Mouse (Mus musculus) intestine, embryonic 15.5 days (tissue): ENCODE results near the gene Chd1. TPM values are rescaled to one million over a fixed set of nuclear protein-coding genes. Genes with fewer than 3 reads are reported as not detected.

ENCODE experiments used
- ATAC-seq: fragments of 200-750 bp; cut with Nextera tagmentation; 2 replicates; pipeline ENCODE4 v1.8.0; 2017; ENCODE audit warnings: moderate TSS enrichment, moderate library complexity
- H3K27ac ChIP-seq: fragments of 300-500 bp; sonication (generic); 2 replicates; pipeline ENCODE4 v1.5.1; 2015; ENCODE audit warnings: mild to moderate bottlenecking, inconsistent platforms
- H3K27me3 ChIP-seq: fragments of 300-500 bp; sonication (generic); replicated peaks from 2 replicates; pipeline ENCODE4 v1.6.1; 2015; ENCODE audit warnings: inconsistent platforms
- H3K36me3 ChIP-seq: fragments of 300-500 bp; sonication (generic); 2 replicates; pipeline ENCODE4 v1.6.1; 2015; ENCODE audit warnings: inconsistent platforms
- H3K4me1 ChIP-seq: fragments of 300-500 bp; sonication (generic); replicated peaks from 2 replicates; pipeline ENCODE4 v1.6.1; 2015; ENCODE audit warnings: inconsistent platforms
- H3K4me2 ChIP-seq: fragments of 300-500 bp; sonication (generic); replicated peaks from 2 replicates; pipeline ENCODE4 v1.6.1; 2015; ENCODE audit warnings: mild to moderate bottlenecking, inconsistent platforms
- H3K4me3 ChIP-seq: fragments of 300-500 bp; sonication (generic); replicated peaks from 2 replicates; pipeline ENCODE4 v1.5.1; 2015; ENCODE audit warnings: inconsistent platforms
- H3K9ac ChIP-seq: fragments of 300-500 bp; sonication (generic); 2 replicates; pipeline ENCODE4 v1.6.1; 2015; ENCODE audit warnings: inconsistent platforms
- H3K9me3 ChIP-seq: fragments of 300-500 bp; sonication (generic); 2 replicates; pipeline ENCODE4 v1.6.1; 2016; ENCODE audit warnings: inconsistent platforms
- WGBS: fragments of 180-500 bp; shearing (Covaris S2); methylation state at CpG from one replicate; pipeline ENCODE4 v1.1.7; 2015; 5-methylcytosine and 5-hydroxymethylcytosine counted together
- polyA plus RNA-seq: library from polyadenylated mRNA; unstranded; fragments of >200 nt; fragmentation: Nextera tagmentation; extraction: Ambion mirVana; gene quantifications from 2 replicates; pipeline ENCODE4 v1.2.1, GENCODE M21; 2015

Gene Chd1
- polyA plus RNA-seq, 1 experiment from 2014 or later, result 28.7 TPM

- H3K27ac ChIP-seq, result no peak overlapping the region
- WGBS, result 52% methylated on average over 15 of the region's 15 CpGs
These were observed 99.4 kb downstream of the Chd1 start for GRCm38 (mm10) chr17:15804008-15804812.

GRCm38 (mm10) chr17:15807295-15807984 lies 102.7 kb downstream of the Chd1 start:
- H3K4me3 ChIP-seq, result no peak overlapping the region
- 0 out of 2 replicates have a peak, but pooled peaks cover 3% of the 10 kb centered on the region for H3K4me1 ChIP-seq
- 92% methylated on average over 23 of the region's 23 CpGs for WGBS
- no peaks in the 10 kb centered on the region for H3K27me3 ChIP-seq
- no peak overlapping the region for H3K9ac ChIP-seq
- H3K9me3 ChIP-seq, result no peaks in the 10 kb centered on the region
- H3K27ac ChIP-seq, result no peak overlapping the region
- H3K36me3 ChIP-seq, result peaks cover 6% of the 10 kb centered on the region
- no peak overlapping the region for H3K4me2 ChIP-seq
- ATAC-seq, result no peak

More at GRCm38 (mm10) chr17:15804008-15804812, 99.4 kb downstream of the Chd1 start:
- no peak overlapping the region for H3K9ac ChIP-seq
- no peaks in the 10 kb centered on the region for H3K4me1 ChIP-seq
- no peaks in the 10 kb centered on the region for H3K27me3 ChIP-seq
- H3K36me3 ChIP-seq, result peaks cover 6% of the 10 kb centered on the region
- no peaks in the 10 kb centered on the region for H3K9me3 ChIP-seq
- no peak overlapping the region for H3K4me2 ChIP-seq
- no peak overlapping the region for H3K4me3 ChIP-seq
- peak; percentile 28; the same call in 1 of the 2 replicates for ATAC-seq

DNA sequence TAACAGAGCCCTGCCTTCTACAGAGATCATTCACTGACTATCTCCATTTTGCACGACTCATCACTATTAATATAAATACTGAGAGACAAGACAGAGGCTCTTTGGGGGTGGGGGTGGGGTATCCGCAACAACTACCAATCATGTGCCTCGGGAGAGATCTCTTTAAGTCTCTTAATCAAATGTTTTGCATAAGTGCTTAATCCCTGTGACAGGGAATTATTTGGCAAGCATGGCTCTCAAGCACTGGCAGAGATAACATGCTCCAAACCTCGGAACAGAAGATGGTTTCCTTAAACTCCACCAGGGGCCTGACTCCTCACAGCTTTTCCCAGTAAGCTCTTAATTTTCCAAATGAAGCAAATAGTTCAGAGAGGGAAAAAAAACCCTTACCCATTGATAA lies 103.2 kb downstream of the Chd1 start:
- H3K4me2 ChIP-seq, result no peak overlapping the region
- no peaks in the 10 kb centered on the region for H3K9me3 ChIP-seq
- 42% methylated on average over 4 of the region's 4 CpGs for WGBS
- no peak for ATAC-seq
- H3K36me3 ChIP-seq, result peaks cover 6% of the 10 kb centered on the region
- H3K27ac ChIP-seq, result no peak overlapping the region
- no peaks in the 10 kb centered on the region for H3K27me3 ChIP-seq
- no peak overlapping the region for H3K4me3 ChIP-seq
- H3K4me1 ChIP-seq, result 0 out of 2 replicates have a peak, but pooled peaks cover 3% of the 10 kb centered on the region
- H3K9ac ChIP-seq, result no peak overlapping the region

- Histone ChIP-seq H3K9ac (no peak overlapping the region), H3K4me3 (no peak overlapping the region), H3K36me3 (peaks cover 6% of the 10 kb centered on the region), H3K4me1 (peaks cover 5% of the 10 kb centered on the region; the same call in 1 of the 2 replicates), H3K4me2 (no peak overlapping the region), H3K27ac (no peak overlapping the region), H3K9me3 (no peaks in the 10 kb centered on the region), H3K27me3 (no peaks in the 10 kb centered on the region)
- WGBS, result 30% methylated on average over 10 of the region's 10 CpGs
- ATAC-seq, result 0 out of 2 replicates have a peak, but pooled peaks have one; percentile 18
These were observed 104.0 kb downstream of the Chd1 start for GRCm38 (mm10) chr17:15808468-15809374.

DNA sequence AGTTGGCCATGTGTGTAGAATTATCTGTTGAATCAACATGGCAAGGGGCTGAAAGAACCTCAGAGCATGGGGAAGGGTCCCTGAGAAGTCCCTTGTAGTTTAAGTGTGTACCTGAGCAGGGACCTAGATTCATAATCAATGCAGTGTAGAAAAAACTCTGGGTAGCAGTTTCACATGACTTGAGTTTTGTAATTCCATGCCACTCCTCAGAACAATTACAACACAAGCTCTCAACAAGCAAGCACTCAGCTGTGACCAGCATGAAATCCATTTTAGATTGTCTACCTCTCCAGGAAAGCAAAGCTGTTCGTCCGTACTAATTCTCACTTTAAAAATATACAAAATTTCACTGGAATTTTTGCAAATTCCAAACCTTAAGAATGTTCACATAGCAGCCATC lies 105.2 kb downstream of the Chd1 start:
- Histone ChIP-seq H3K36me3 (peaks cover 6% of the 10 kb centered on the region), H3K4me1 (peaks cover 9% of the 10 kb centered on the region; the same call in 1 of the 2 replicates), H3K27me3 (no peaks in the 10 kb centered on the region), H3K4me3 (no peak overlapping the region), H3K27ac (no peak overlapping the region), H3K9ac (no peak overlapping the region), H3K4me2 (no peak overlapping the region), H3K9me3 (no peaks in the 10 kb centered on the region)
- ATAC-seq, result no peak
- 76% methylated on average over 2 of the region's 2 CpGs for WGBS

- Histone ChIP-seq H3K9ac (no peak overlapping the region), H3K4me2 (no peak overlapping the region), H3K36me3 (no peaks in the 10 kb centered on the region; the same call in 1 of the 2 replicates), H3K27ac (no peak overlapping the region), H3K9me3 (no peaks in the 10 kb centered on the region), H3K4me3 (no peak overlapping the region), H3K27me3 (no peaks in the 10 kb centered on the region), H3K4me1 (peaks cover 9% of the 10 kb centered on the region; the same call in 1 of the 2 replicates)
- WGBS, result 80% methylated on average over 13 of the region's 13 CpGs
- ATAC-seq, result no peak
These were observed 107.5 kb downstream of the Chd1 start for GRCm38 (mm10) chr17:15812136-15812778.

DNA sequence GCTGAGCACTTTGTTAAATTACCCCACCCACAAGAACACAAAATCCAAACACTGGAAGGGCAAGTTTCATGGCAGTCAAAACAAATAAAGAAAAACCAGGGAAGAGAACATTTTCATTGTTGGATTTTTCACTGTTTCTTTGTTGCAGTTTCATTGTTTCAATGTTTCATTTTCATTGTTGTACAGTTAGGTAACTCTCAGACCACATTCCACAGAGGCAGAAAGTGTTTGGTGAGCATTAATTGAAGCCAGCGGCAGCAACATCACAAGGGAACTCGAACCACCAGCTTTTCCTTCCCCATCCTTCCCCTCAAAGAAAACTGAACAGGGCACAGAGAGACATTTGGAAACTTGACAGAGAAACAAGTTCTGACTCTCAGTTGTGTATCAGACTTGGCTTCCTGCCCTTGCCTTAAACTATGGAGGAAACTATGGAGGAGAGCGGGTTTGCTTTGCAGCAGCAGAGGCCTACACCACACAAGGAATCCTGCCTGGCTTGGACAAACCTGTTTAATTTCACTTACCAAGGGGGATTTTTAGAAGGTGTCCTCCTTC lies 109.0 kb downstream of the Chd1 start:
- 65% methylated on average over 3 of the region's 3 CpGs for WGBS
- Histone ChIP-seq H3K36me3 (peaks cover 10% of the 10 kb centered on the region), H3K27me3 (no peaks in the 10 kb centered on the region), H3K4me1 (peaks cover 11% of the 10 kb centered on the region; the same call in 1 of the 2 replicates), H3K4me3 (no peak overlapping the region), H3K4me2 (no peak overlapping the region), H3K9ac (no peak overlapping the region), H3K27ac (no peak overlapping the region), H3K9me3 (no peaks in the 10 kb centered on the region)
- ATAC-seq, result no peak

DNA sequence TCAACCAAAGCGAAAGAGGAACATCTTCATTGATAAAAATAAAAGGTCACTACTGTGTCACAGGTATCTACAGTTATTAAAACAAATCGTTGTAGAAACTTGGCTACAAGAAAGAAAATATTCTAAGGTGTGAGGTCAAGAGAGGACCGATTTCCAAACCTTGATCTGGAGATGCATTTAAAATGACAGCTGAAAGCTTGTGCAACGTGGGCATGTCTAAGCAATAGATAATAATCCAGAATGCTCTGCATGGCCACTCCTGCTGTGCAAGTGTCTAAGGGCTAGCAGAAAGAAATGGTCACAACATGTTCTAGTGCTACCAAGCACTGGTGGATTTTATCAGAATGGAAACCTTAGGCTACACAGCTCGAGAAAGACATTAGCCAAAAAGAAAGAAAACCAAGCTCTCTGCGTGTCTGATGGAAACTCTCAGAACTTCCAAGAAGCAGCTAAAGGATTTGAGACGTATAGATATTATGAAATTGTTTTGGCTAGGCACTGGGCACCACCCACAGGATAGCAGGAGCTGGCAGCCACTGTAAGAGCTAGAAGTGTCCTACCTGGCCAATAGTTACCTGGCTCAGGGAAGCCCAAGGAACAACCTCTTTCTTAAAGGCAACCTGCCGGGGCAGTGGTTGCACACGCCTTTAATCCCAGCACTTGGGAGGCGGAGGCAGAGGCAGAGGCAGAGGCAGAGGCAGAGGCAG lies 110.7 kb downstream of the Chd1 start:
- H3K4me2 ChIP-seq, result no peak overlapping the region
- H3K4me3 ChIP-seq, result no peak overlapping the region
- H3K27me3 ChIP-seq, result no peaks in the 10 kb centered on the region
- peaks cover 10% of the 10 kb centered on the region for H3K36me3 ChIP-seq
- H3K27ac ChIP-seq, result no peak overlapping the region
- ATAC-seq, result no peak
- H3K9me3 ChIP-seq, result no peaks in the 10 kb centered on the region
- no peak overlapping the region for H3K9ac ChIP-seq
- peaks cover 14% of the 10 kb centered on the region; the same call in 1 of the 2 replicates for H3K4me1 ChIP-seq
- WGBS, result 87% methylated on average over 10 of the region's 10 CpGs

DNA sequence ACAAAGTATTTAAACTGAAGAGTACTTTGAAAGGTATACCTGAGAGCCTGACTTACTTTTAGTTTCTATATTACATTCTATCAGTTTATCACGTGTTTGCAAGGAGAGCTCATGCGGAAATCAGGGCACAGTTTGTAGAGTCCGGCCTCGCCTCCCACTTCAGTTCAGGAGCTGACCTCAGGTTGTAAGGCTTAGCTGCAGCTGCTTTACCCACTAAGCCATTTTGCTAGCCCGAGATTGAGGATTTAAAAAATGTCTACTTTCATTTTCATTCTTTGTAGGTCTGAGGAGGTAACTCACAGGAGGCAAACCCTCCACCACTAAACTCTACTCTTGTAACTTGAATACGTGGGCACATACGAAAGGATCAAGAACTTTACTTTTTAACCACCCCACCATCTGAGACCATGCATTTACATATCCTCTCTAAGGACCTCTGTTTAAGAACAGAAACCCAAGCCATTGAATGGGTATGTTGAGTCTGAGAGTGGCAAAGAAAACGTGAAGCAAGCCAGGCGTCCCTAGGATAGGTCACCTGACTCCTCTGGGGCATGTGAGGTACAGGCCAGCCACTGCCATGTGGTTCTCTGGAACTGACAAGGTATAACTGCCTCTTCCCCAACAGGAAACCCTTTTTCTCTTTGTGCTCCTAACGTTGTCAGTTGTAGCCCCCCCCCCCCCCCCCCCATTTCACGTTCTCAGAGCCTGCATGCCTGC lies 111.8 kb downstream of the Chd1 start:
- no peak for ATAC-seq

DNA sequence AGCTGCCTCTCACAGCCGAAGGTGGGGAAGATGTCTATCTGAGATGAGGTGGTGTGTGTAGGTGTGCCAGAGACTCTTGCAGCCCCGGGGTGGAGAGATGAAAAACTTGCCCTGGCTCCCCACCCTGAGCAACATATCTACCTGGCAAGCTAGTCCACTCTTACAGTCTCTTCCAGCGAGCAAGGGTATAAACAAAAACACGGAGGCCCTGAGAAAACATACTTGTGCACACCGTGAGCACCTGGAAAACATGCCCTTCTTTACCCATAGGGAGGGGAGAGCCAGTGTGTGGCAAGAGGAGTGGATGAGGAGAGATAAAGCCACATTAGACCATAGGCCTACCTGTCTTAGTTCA lies 112.3 kb downstream of the Chd1 start:
- Histone ChIP-seq H3K4me1 (peaks cover 11% of the 10 kb centered on the region; the same call in 1 of the 2 replicates), H3K9ac (no peak overlapping the region), H3K27me3 (no peaks in the 10 kb centered on the region), H3K36me3 (peaks cover 10% of the 10 kb centered on the region), H3K27ac (no peak overlapping the region), H3K9me3 (no peaks in the 10 kb centered on the region), H3K4me3 (no peak overlapping the region), H3K4me2 (no peak overlapping the region)
- 77% methylated on average over 5 of the region's 5 CpGs for WGBS
- no peak for ATAC-seq

More for the DNA sequence above, 111.8 kb downstream of the Chd1 start:
- Histone ChIP-seq H3K27me3 (no peaks in the 10 kb centered on the region), H3K36me3 (peaks cover 10% of the 10 kb centered on the region), H3K9me3 (no peaks in the 10 kb centered on the region), H3K9ac (no peak overlapping the region), H3K27ac (no peak overlapping the region), H3K4me3 (no peak overlapping the region), H3K4me2 (no peak overlapping the region), H3K4me1 (peaks cover 11% of the 10 kb centered on the region; the same call in 1 of the 2 replicates)
- 81% methylated on average over 11 of the region's 11 CpGs for WGBS
